ENCODE assay signal across 20 mouse cellular contexts in genomic region chr13:29772970-29773369, GRCm38 (mm10).
DNase-seq lines count a peak whose midpoint lies in the region; ATAC-seq lines count a peak whose summit lies in the region.
"Had no signal": no experiment of that assay in that cellular context is flagged by ENCODE, and none has a peak within 500 bp of the region (broad histone marks: within the 10 kb centered on the region; RNA-seq: fewer than 3 reads in every experiment).

No protein-coding gene starts in this region.

- 0 out of 2 replicates have a peak overlapping the region, but pooled peaks have one; percentile 18 for H3K27ac ChIP-seq in kidney, embryonic 15.5 days
- peak overlapping the region; percentile 46; the same call in 1 of the 2 replicates for H3K27ac ChIP-seq in limb, embryonic 10.5 days
- H3K27ac ChIP-seq: embryonic facial prominence, embryonic 12.5 days; forebrain, embryonic 15.5 days; gastrocnemius, adult 2 months; hindbrain, embryonic 15.5 days had no signal

- 57% methylated on average over 3 of the region's 3 CpGs for WGBS in kidney, embryonic 15.5 days
- 52% methylated on average over 3 of the region's 3 CpGs for WGBS in limb, embryonic 10.5 days

- no peak overlapping the region for H3K4me3 ChIP-seq in kidney, embryonic 15.5 days (replicated peaks)
- no peak overlapping the region for H3K4me3 ChIP-seq in limb, embryonic 10.5 days
- H3K4me3 ChIP-seq: embryonic facial prominence, embryonic 12.5 days; forebrain, embryonic 15.5 days; gastrocnemius, adult 2 months; heart, embryonic 13.5 days; hindbrain, embryonic 15.5 days had no signal

- H3K4me1 ChIP-seq in kidney, embryonic 15.5 days: peaks cover 56% of the 10 kb centered on the region
- H3K4me1 ChIP-seq in limb, embryonic 10.5 days: peaks cover 63% of the 10 kb centered on the region

- H3K9ac ChIP-seq in kidney, embryonic 15.5 days: no peak overlapping the region
- H3K9ac ChIP-seq: embryonic facial prominence, embryonic 12.5 days; forebrain, embryonic 15.5 days; heart, embryonic 13.5 days; hindbrain, embryonic 15.5 days had no signal

- no peak overlapping the region for H3K4me2 ChIP-seq in kidney, embryonic 15.5 days
- H3K4me2 ChIP-seq: embryonic facial prominence, embryonic 12.5 days; forebrain, embryonic 15.5 days; heart, embryonic 13.5 days; hindbrain, embryonic 15.5 days had no signal

- no peaks in the 10 kb centered on the region for H3K27me3 ChIP-seq in kidney, embryonic 15.5 days
- no peaks in the 10 kb centered on the region for H3K27me3 ChIP-seq in limb, embryonic 10.5 days (ENCODE audit: low read depth, poor library complexity, severe bottlenecking)
- H3K27me3 ChIP-seq: embryonic facial prominence, embryonic 12.5 days; forebrain, embryonic 15.5 days; heart, embryonic 13.5 days; hindbrain, embryonic 15.5 days; Patski had no signal

- no peak for ATAC-seq in kidney, embryonic 15.5 days (replicated peaks; ENCODE audit: low FRiP score)
- ATAC-seq in common myeloid progenitor, adult 5-6 weeks (replicated peaks; ENCODE audit: low read depth, poor library complexity, severe bottlenecking): peak; percentile 45; the same call in 1 of the 2 replicates
- ATAC-seq: activated CD4-positive, CD25-positive, alpha-beta regulatory T cell, adult 4 months; forebrain, embryonic 15.5 days; intestine, embryonic 16.5 days; Patski had no signal

- no peak for DNase-seq in kidney, postnatal 4 days
- no peak for DNase-seq in limb, embryonic 10.5 days (ENCODE audit: low spot score)
- no peak for DNase-seq in cerebellum, postnatal 4 days (ENCODE audit: low spot score in 2 of 2)
- DNase-seq in cerebellum, postnatal 10 days: no peak
- DNase-seq in heart, postnatal 14 days: no peak
- DNase-seq: cerebellum, adult 11-12 months; cerebellum, adult 9-10 months; cerebellum, postnatal 36 days; gastrocnemius, adult 2 months; gastrocnemius, postnatal 25 days; heart, postnatal 4 days had no signal

- intact Hi-C loops in heart, postnatal 14 days (cut with DNase I): no loop called here

- H3K36me3 ChIP-seq in kidney, embryonic 15.5 days: no peaks in the 10 kb centered on the region
- H3K36me3 ChIP-seq in limb, embryonic 10.5 days: no peaks in the 10 kb centered on the region
- H3K36me3 ChIP-seq: embryonic facial prominence, embryonic 12.5 days; forebrain, embryonic 15.5 days; heart, embryonic 13.5 days; hindbrain, embryonic 15.5 days had no signal

- H3K9me3 ChIP-seq in kidney, embryonic 15.5 days (replicated peaks): no peaks in the 10 kb centered on the region
- no peaks in the 10 kb centered on the region for H3K9me3 ChIP-seq in limb, embryonic 10.5 days (replicated peaks)
- H3K9me3 ChIP-seq: embryonic facial prominence, embryonic 12.5 days; forebrain, embryonic 15.5 days; heart, embryonic 13.5 days; hindbrain, embryonic 15.5 days had no signal
